Mouse (Mus musculus): Measurements from ENCODE around the gene R3hdm4.
"Not testable (repeated sequence)": the region's sequence is repeated elsewhere in the genome, so short reads cannot be mapped to it uniquely, and the experiment has no call there.

The R3hdm4 gene

GRCm38 (mm10) chr10:79906712-79907111 lies 14.3 kb downstream of the R3hdm4 start:
- DNase-seq (ENCODE audit: low spot score in 2 of 2): no peak

- no peak for DNase-seq (ENCODE audit: low spot score in 2 of 2)
These were observed 20.0 kb downstream of the R3hdm4 start for GRCm38 (mm10) chr10:79900951-79901410.

DNA sequence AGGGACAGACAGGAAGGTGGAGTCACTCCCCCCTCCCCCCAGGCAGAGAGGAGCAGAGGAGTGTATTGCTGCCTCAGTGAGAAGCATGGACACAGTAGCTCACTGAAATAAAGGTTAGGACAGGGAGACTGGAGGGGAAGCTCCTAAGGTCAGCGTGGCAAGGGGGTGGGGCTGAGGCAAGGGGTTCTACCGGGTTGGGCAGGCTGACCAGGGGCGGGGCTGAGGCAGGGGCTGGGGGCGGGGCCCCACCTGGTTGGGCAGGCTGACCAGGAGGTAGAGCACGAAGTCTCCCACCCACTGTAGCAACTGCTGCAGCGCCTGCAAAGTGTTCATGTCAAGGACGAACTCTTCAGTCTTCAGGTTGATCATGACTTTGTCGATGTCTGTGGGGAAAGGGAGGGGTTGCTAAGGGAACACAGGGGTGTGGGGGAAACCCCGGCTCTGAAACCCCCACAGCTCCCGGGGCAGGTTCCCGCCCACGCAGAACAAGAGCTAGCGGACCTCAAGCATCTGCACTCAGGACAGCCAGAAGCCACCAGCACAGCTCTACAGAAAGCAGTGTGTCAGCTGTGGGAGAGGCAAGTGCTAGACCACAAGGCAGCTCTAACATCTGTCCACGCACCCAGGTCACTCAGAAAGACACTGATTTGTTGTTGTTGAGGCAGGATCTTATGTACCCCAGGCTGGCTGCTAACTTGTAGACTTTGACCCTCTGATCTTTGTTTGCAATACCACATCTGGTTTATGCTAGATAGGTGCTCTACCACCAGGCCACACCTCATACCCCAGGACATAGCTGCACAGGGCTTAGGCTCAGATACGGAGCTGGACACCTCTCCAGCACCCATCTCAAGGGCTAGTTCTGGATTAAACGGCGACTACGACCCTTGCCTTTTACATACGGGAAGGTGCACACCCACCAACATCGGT lies 23.4 kb downstream of the R3hdm4 start:
- DNase-seq (ENCODE audit: low spot score in 2 of 2): peak; percentile 69 to 80

DNA sequence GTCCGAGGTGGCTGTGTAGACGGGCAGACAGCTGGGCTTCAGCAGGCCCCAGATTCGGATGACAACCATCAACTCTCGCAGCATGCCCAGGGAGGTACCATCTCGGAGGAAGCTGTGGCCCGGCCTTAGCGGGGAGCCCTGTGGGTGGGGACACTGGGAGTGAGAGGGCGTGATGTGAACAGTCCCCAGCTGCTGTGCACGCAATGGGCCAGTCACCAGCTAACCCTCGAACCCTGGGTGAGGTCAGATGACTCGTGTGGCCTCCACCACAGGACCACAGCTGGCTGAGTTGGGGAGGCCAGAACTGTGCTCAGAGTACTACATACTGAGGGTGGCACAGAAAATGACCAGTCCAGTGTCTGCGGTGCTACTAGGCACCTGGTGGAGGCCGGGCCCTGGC lies 24.2 kb downstream of the R3hdm4 start:
- DNase-seq (ENCODE audit: low spot score in 2 of 2): peak in 1 of 2 experiments; percentile 42

DNA sequence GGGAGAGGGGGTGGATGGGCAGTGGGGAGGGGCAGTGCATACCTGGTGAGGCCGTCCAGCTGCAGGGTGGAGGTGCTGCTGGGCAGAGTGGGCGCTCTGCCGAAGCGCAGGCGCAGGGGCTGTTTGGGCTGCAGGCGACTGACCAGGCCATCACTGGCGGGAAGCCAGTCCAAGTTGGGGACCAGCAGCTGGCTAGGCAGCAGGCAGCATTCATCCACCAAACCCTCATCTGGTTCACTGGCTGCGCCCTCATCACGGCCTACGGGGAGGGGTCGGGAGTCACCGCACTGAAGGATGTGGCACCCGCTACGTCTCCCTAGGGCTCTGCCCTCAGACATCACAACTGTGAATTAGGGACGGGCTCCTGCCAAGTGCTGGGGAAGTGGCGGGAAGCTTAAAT lies 24.7 kb downstream of the R3hdm4 start:
- DNase-seq (ENCODE audit: low spot score in 2 of 2): no peak

DNA sequence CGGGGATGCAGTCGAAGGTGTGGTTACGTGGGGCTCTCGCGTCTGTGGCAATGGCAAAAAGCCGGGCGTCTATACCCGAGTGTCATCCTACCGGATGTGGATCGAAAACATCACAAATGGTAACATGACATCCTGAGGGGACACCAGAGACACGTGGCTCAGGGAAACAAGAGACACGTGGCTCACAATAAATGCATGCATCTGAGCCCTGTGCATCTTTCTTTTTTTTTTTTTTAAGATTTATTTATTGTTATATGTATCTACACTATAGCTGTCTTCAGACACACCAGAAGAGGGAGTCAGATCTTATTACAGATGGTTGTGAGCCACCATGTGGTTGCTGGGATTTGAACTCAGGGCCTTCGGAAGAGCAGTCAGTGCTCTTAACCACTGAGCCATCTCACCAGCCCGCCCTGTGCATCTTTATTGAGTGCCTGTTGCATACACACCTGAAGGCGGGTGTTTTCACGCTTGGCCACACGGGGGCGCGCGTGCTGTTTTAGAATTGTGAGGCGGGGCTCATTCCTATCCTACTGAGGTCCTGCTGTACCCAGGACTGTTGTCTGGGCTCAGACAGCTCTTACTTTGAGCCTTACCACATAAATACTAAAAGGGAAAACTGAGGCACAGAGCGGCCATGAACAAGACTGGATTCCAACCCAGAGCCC lies 28.4 kb downstream of the R3hdm4 start:
- DNase-seq (ENCODE audit: low spot score in 2 of 2): peak; percentile 78 to 83

GRCm38 (mm10) chr10:79890670-79891069 lies 30.3 kb downstream of the R3hdm4 start, which contains the start of gene Cfd:
Gene Cfd, plus strand, starts transcription at chr10:79890853.
- no peak for DNase-seq (ENCODE audit: low spot score in 2 of 2)

- DNase-seq (ENCODE audit: low spot score in 2 of 2): no peak
These were observed 31.6 kb downstream of the R3hdm4 start for GRCm38 (mm10) chr10:79889386-79889785.

- no peak for DNase-seq (ENCODE audit: low spot score in 2 of 2)
These were observed 34.4 kb downstream of the R3hdm4 start for GRCm38 (mm10) chr10:79886611-79887010.

- DNase-seq (ENCODE audit: low spot score in 2 of 2): no peak
These were observed 35.0 kb downstream of the R3hdm4 start, which contains the start of gene Elane for GRCm38 (mm10) chr10:79886054-79886453. Gene Elane, plus strand, starts transcription at chr10:79886247.

DNA sequence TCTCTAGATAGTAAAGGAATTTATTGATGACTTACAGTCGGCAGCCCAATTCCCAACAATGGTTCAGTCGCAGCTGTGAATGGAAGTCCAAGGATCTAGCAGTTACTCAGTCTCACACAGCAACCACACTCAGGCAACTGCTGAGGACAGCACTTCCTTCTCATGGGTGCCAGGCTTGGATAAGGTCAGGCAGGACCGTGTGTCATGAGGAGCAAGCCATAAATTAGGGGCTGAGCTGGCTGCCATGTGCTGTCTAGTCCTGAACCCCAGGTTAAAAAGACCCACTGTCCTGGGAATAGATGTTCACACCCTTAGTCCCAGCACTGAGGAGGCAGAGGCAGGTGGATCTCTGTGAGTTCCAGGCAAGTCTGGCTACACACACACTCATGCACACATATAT lies 36.1 kb downstream of the R3hdm4 start:
- DNase-seq (ENCODE audit: low spot score in 2 of 2): not testable (repeated sequence)

DNA sequence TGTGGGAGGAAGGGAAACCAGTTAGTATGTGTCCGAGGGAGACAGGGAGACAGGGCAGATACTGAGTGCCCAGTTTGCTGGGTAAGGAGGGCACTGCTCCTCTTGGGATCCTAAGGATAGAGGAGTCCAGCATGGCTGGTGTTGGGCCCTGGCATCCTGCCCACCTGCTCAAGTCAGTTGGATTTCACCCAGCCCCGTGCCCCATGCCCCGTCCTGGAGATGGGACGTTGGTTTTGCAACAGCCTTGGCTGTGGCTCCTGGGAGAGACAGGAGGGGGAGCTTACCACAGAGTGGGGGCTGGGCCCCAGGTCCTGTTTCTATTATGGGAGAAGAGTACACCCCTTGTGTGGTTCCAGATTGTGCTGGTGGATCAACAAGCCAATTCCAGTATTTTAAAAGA lies 36.6 kb downstream of the R3hdm4 start:
- DNase-seq (ENCODE audit: low spot score in 2 of 2): no peak

- peak; percentile 58 to 72 for DNase-seq (ENCODE audit: low spot score in 2 of 2)
These were observed 37.5 kb downstream of the R3hdm4 start for GRCm38 (mm10) chr10:79883297-79884084.

GRCm38 (mm10) chr10:79881981-79882380 lies 39.0 kb downstream of the R3hdm4 start:
- DNase-seq (ENCODE audit: low spot score in 2 of 2): no peak

- DNase-seq (ENCODE audit: low spot score in 2 of 2): no peak
These were observed 40.3 kb downstream of the R3hdm4 start for GRCm38 (mm10) chr10:79880721-79881120.

GRCm38 (mm10) chr10:79879527-79879926 lies 41.5 kb downstream of the R3hdm4 start:
- DNase-seq (ENCODE audit: low spot score in 2 of 2): no peak

- no peak for DNase-seq (ENCODE audit: low spot score in 2 of 2)
These were observed 43.3 kb downstream of the R3hdm4 start for GRCm38 (mm10) chr10:79877757-79878156.

- DNase-seq (ENCODE audit: low spot score in 2 of 2): no peak
These were observed 43.8 kb downstream of the R3hdm4 start for GRCm38 (mm10) chr10:79877174-79877573.

GRCm38 (mm10) chr10:79874290-79874862 lies 46.6 kb downstream of the R3hdm4 start, which contains the start of the genes Prtn3 and Plppr3:
Gene Prtn3, plus strand, starts transcription at chr10:79874476.
Gene Plppr3, minus strand, starts transcription at chr10:79874634.
- DNase-seq (ENCODE audit: low spot score in 2 of 2): no peak

DNA sequence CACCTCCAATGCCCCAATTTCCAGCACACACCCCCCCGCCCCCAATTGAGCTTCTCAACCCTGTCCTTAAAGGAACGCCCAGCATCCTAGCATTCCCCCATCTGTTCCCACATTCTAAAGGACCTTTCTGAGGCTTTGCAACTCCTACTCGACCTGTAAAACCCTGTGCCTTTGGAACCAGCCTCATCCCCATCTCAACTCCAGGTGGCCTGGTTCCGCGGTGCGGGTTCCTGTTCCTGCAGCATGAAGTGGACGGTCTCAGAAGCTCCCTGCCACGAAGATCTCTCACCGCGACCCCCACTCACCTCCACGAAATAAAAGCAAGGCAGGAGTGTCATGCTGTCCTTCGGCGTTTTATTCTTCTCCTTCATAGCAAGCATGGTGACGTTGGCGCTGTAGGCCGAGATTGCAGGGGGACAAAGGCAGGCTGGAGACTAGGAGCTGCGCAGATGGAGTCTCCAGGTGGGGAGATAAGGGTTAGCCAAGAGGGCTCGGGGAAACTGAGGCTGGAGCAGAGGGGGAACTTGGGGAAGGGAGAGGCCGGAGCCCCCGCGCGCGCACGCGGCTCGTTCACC lies 47.2 kb downstream of the R3hdm4 start:
- no peak for DNase-seq (ENCODE audit: low spot score in 2 of 2)

- no peak for DNase-seq (ENCODE audit: low spot score in 2 of 2)
These were observed 47.7 kb downstream of the R3hdm4 start for GRCm38 (mm10) chr10:79873313-79873712.
